Mouse (Mus musculus) right cerebral cortex, postnatal 4 days (tissue): ENCODE measurements around the gene Gm17364.
A peak's percentile ranks its signal among the peaks of the same experiment; 100 is the strongest.
"Not testable (repeated sequence)": the region's sequence is repeated elsewhere in the genome, so short reads cannot be mapped to it uniquely, and the experiment has no call there.

Source experiments
- DNase-seq: peaks from one replicate; pipeline ENCODE4 v3.0.0-alpha.2; 2022

The Gm17364 gene

GRCm38 (mm10) chr13:41273927-41274650 is at the start of gene Gm17364:
TSS of gene Gm17364 (minus strand) at chr13:41273977.
- no peak for DNase-seq

GRCm38 (mm10) chr13:41321433-41321832 is 47.7 kb upstream of the Gm17364 start:
- DNase-seq, result no peak

GRCm38 (mm10) chr13:41320749-41321148 is 47.0 kb upstream of the Gm17364 start:
- DNase-seq, result no peak

- DNase-seq, result peak; percentile 86
Measured at GRCm38 (mm10) chr13:41302716-41303115, 28.9 kb upstream of the Gm17364 start.

GRCm38 (mm10) chr13:41300037-41300436 is 26.3 kb upstream of the Gm17364 start:
- no peak for DNase-seq

DNA sequence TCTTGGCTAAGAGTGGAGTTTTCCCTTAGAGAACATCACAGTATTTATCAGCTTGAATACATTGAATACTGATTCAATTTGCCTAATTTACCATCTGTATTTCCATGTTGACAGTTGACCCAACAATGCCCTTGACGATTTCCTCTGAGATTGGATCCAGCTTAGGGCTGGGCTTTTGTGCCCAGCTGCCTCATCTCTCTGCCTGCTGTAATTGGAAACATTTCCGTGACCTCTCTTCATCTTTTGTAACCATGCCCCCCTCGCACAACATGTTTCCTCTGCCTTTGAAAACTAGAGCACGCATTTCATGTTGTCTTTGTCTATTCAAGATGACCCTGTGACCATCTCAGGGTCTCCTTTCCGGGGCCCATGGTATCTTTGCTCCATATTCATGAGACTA is 25.2 kb upstream of the Gm17364 start:
- DNase-seq, result no peak

DNA sequence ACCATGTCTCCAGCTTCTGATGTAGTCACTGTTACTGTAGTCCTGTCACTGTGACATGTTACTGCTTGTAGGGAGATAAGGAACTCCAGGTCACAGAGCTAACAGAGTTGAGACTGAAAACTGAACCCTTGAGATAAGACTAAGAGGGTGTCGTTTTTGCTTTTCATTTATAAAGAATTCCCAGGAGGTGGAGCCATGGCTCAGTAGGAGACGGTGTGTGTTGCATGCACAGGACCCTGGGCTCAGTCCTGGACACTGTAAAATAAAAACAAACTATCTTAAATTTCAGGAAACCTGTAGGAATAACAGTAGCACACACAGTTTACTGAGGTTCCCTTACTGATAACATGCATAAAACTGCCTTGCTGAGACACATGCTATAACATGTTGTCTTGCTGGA is 24.8 kb upstream of the Gm17364 start:
- DNase-seq, result no peak

DNA sequence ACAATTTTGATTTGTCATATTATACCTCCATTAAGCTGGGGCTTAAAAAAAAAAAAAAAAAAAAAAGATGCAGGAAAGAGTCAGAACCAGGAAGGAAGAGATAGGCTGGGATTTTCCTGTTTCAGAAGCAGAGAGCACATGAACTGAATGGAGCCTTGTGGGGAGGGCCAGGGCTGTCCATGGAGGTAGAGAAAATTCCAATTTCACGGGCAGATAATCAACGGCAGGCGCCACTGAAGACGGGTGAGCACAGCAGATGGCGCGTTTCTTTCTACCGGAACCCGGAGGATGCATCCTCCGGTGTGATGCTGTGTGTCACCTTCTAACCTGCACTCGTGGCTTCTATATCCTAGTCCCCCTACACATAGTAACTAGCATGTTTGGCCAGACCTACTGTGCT is 22.6 kb upstream of the Gm17364 start:
- no peak for DNase-seq

- no peak for DNase-seq
Measured at GRCm38 (mm10) chr13:41295886-41296285, 22.1 kb upstream of the Gm17364 start.

DNA sequence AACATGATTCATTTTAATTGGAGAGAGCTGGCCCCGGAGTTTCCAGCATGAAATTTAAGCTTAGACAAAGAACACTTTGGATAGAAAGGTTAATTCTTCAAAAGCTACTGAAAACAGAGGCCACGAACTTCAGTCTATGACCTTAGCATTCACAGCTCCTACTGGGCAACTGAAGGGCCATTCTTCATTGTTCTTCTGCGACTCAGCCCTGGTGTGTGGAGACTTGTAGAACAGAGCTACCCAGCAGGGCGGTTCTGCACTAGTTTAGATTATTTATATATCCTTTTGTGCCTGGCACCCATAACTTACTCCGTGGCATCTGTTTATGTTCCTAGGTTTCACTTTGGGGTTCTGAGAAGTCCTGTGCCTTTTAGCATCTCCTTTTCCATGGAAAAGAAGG is 19.8 kb upstream of the Gm17364 start:
- no peak for DNase-seq

DNA sequence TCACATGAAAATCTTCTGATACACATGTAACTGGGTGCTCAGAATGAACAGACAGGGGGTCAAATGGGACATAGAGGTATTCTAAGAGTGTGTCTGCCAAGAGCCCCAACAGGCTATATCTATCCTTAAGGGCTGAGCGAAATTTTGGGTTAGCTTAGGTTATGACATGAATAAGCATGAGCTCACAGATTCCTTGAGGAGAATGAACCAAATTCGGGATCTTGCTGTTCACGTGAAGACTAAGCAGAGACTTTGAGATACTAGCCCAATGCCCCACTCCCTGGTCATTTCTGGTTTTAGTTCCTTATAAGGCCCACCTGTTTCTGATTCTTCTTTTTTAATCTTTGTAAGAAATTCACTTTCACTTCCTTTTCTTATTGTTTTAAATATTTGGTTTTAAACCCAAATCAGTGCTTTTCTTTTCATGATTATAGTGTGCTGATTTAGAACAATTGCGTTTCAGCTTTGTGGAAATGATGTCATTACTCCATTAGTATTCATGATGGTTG is 17.7 kb upstream of the Gm17364 start:
- DNase-seq, result no peak

DNA sequence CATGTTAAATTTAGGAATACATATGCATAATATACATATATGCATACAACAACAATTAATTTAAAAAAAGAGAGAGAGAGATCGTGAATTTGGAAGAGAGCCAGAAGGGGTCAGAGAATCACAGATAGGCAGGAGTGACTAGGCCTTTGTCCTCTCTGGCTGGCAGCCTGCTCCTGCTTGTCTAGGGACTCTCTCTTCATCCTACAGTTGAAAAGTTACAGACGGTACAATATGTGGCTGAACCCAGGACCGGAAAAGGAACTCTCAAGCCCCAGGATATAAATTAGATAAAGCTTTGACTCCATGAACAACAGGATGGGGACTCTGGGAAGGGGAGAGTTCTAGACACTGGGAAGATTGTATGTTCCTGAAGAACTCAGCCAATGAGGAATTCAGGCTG is 12.5 kb upstream of the Gm17364 start:
- DNase-seq, result no peak

- DNase-seq, result no peak
Measured at GRCm38 (mm10) chr13:41285448-41285847, 11.7 kb upstream of the Gm17364 start.

DNA sequence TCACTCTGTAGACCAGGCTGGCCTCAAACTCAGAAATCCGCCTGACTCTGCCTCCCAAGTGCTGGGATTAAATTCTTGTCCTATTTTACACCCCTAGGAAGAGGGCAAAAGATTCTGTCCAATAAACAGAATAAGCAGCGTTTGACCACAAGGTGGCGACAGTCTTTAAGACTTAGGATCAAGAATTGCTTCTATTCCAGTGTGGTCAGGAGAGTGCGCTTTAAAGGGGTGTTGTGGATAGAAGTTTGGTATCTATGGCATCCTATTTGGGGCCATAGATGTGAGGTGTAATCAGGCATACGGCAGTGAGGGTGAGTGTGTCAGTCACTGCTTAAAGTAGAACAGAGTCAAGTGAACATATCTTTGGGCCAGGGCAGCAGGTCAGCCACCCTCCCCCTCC is 9.5 kb upstream of the Gm17364 start:
- peak; percentile 78 for DNase-seq

GRCm38 (mm10) chr13:41280696-41281095 is 6.9 kb upstream of the Gm17364 start:
- no peak for DNase-seq

DNA sequence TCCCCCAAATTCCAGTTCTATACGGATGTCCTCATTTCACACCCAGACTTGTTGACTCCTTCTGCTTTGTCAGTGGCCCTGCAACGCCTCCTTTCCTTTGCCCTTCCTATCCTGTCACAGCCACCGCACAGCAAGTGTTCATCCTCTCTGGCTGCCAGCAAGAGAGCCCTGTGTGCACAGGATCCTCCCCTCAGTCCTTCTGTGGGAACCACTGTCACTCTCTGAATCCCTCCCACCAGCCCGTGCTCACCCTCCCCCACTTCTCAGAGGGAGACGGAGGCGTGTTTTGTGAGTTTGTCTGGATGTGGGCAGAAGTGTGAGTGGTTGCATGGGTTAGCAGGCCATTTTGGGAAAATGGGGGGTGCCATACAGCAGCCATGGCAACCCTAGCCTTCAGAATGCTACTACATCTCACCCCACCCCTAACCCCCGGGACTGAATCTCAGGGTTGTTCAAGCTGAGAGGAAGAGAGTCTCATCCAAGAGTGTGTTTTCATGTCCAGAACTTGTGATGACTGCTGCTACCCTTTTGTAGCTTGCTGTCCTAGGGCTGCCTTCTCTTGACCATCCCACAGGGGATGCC is 5.9 kb downstream of the Gm17364 start:
- DNase-seq, result no peak

GRCm38 (mm10) chr13:41263304-41264006 is 10.3 kb downstream of the Gm17364 start:
- DNase-seq, result no peak

DNA sequence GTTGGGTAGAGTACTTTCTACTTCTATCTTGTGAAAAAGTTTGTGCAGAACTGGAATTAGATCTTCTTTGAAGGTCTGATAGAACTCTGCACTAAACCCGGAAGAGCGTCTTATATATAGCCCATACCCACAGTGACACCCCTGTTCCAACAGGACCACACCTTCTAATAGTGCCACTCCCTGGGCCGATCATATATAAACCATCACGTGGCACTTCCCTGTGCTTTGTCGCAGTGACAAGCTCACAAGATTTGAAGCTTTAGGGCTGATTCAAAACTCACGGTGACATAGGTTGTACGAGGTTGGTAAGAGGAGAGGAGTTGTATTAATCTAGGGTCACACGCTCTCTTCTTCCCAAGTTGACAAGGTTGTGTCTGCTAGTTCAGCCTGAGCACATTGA is 12.2 kb downstream of the Gm17364 start:
- not testable (repeated sequence) for DNase-seq

GRCm38 (mm10) chr13:41257851-41258250 is 15.9 kb downstream of the Gm17364 start:
- DNase-seq, result no peak

DNA sequence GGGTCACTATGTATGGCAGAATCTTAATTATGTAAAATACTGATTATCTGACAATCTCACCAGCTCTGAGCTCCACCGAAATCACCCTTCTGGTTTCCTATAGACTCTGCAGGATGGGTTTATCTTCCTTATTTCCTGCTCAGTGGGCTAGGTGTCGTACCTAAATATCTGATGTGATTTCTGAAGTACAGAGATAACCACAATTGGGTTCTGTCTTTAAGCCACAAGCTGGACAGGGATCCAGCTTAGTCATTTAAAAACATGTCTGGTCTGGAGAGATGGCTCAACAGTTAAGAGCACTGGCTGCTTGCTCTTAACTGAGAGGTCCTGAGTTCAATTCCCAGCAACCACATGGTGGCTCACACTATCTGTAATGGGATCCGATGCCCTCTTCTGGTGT is 16.8 kb downstream of the Gm17364 start:
- DNase-seq, result no peak

DNA sequence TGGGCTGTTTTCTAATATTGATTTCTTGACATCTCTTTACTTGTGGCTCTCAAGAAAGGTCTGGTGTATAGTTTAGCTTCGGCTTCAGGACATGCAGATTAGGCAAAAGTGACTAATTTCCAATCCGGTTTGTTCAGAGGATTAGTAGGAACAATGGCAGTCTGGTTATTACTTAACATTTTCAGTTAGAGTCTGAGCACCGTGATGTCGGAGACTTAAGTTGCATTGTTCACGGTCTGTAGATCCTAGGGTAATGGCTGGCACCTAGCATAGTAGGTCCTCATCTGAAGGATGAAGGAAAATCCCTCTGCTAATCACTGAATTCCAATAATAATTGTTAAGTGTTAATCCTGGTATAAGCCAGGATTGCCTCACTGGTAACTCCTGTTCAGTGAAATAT is 17.7 kb downstream of the Gm17364 start:
- no peak for DNase-seq

- DNase-seq, result no peak
Measured at GRCm38 (mm10) chr13:41252736-41253135, 21.0 kb downstream of the Gm17364 start.

DNA sequence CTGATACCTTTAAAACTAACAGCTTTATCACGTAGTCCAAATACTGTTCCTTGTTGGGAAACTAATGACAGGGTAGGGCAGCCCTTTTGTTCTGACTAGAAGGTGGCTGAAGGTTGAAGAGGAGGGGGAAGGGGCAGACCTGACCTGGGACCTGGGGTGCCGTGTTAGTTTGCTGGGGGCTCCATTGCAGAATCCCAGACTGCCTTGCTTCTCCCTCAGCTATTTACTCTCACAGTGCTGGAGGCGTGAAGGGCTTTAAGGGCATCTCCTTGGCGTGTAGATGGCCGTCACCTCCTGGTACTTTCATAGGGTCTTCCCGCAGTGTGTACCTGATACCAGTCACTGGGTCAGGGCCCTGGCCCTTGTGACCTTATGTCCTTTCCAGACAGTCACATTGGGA is 21.6 kb downstream of the Gm17364 start:
- no peak for DNase-seq

GRCm38 (mm10) chr13:41251667-41252066 is 22.1 kb downstream of the Gm17364 start:
- DNase-seq, result no peak
